Mouse (Mus musculus) midbrain, embryonic 10.5 days (tissue): ENCODE data around the gene Mpp6. TPM values are rescaled to one million over a fixed set of nuclear protein-coding genes. Genes with fewer than 3 reads are reported as not detected.

Experiments
- DNase-seq: peaks from one replicate; pipeline ENCODE4 v3.0.0-alpha.2; 2017; ENCODE audit warnings: low spot score
- H3K27ac ChIP-seq: fragments of 300-500 bp; sonication (generic); replicated peaks from 2 replicates; pipeline ENCODE4 v1.5.1; 2016; ENCODE audit warnings: mild to moderate bottlenecking
- H3K27me3 ChIP-seq: fragments of 300-500 bp; sonication (generic); 2 replicates; pipeline ENCODE4 v1.6.1; 2016; ENCODE audit warnings: low read depth, mild to moderate bottlenecking; ENCODE audit not compliant: poor library complexity, severe bottlenecking
- H3K36me3 ChIP-seq: fragments of 300-500 bp; sonication (generic); 2 replicates; pipeline ENCODE4 v1.6.1; 2016; ENCODE audit warnings: mild to moderate bottlenecking, moderate library complexity
- H3K4me1 ChIP-seq: fragments of 300-500 bp; sonication (generic); 2 replicates; pipeline ENCODE4 v1.6.1; 2016
- H3K4me3 ChIP-seq: fragments of 300-500 bp; sonication (generic); 2 replicates; pipeline ENCODE4 v1.5.1; 2016; ENCODE audit warnings: mild to moderate bottlenecking, moderate library complexity
- H3K9me3 ChIP-seq: fragments of 300-500 bp; sonication (generic); replicated peaks from 2 replicates; pipeline ENCODE4 v1.6.1; 2016; ENCODE audit warnings: mild to moderate bottlenecking
- WGBS: fragments of 180-500 bp; shearing (Covaris S2); methylation state at CpG from one replicate; pipeline ENCODE4 v1.1.7; 2016; 5-methylcytosine and 5-hydroxymethylcytosine counted together
- polyA plus RNA-seq: library from polyadenylated mRNA; unstranded; fragments of >200 nt; fragmentation: Nextera tagmentation; extraction: Ambion mirVana; gene quantifications from 2 replicates; pipeline ENCODE4 v1.2.1, GENCODE M21; 2016

Mpp6 gene
- polyA plus RNA-seq, 1 experiment from 2014 or later = 63.9 TPM

- peak overlapping the region; percentile 42; the same call in 1 of the 2 replicates for H3K27ac ChIP-seq
- H3K9me3 ChIP-seq = no peaks in the 10 kb centered on the region
- H3K27me3 ChIP-seq = peaks cover 11% of the 10 kb centered on the region
- H3K4me3 ChIP-seq = peak overlapping the region; percentile 30
- DNase-seq = peak; percentile 83
- WGBS = 3% methylated on average over 8 of the region's 8 CpGs
- H3K4me1 ChIP-seq = peaks cover 32% of the 10 kb centered on the region
- H3K36me3 ChIP-seq = no peaks in the 10 kb centered on the region
Observed at GRCm38 (mm10) chr6:50112775-50113174, 2.7 kb downstream of the Mpp6 start.

GRCm38 (mm10) chr6:50114280-50114679 lies 4.2 kb downstream of the Mpp6 start:
- H3K27ac ChIP-seq = no peak overlapping the region
- DNase-seq = no peak
- H3K9me3 ChIP-seq = no peaks in the 10 kb centered on the region
- H3K27me3 ChIP-seq = no peaks in the 10 kb centered on the region
- H3K36me3 ChIP-seq = no peaks in the 10 kb centered on the region
- 89% methylated on average over 6 of the region's 6 CpGs for WGBS
- no peak overlapping the region for H3K4me3 ChIP-seq
- peaks cover 28% of the 10 kb centered on the region for H3K4me1 ChIP-seq

DNA sequence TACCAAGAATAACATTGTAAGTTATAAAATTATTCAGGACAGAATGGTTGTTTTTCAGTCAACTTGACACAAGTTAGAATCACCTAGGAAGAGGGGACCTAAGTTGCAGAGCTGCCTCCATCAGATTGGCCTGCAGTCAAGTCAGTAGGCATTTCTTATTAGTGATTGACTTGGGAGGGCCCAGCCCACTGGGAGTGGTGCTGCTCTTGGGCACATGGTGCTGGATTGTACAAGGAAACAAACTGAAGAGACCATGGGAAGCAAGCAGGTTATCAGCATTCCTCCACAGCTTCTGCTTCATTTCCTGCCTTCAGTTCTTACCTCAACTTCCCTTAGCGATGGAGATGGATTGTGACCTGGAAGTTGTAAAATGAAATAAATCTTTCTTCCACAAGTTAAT lies 10.9 kb downstream of the Mpp6 start:
- 100% methylated on average over 1 of the region's 1 CpGs for WGBS
- Histone ChIP-seq H3K36me3 (peaks cover 28% of the 10 kb centered on the region), H3K9me3 (peaks cover 13% of the 10 kb centered on the region; the same call in 1 of the 2 replicates), H3K4me3 (no peak overlapping the region), H3K27ac (no peak overlapping the region), H3K27me3 (no peaks in the 10 kb centered on the region), H3K4me1 (no peaks in the 10 kb centered on the region)
- DNase-seq = no peak

- H3K9me3 ChIP-seq = peaks cover 13% of the 10 kb centered on the region; the same call in 1 of the 2 replicates
- DNase-seq = no peak
- no peak overlapping the region for H3K4me3 ChIP-seq
- H3K27ac ChIP-seq = no peak overlapping the region
- H3K36me3 ChIP-seq = peaks cover 47% of the 10 kb centered on the region
- no peaks in the 10 kb centered on the region for H3K27me3 ChIP-seq
- H3K4me1 ChIP-seq = no peaks in the 10 kb centered on the region
- 92% methylated on average over 4 of the region's 4 CpGs for WGBS
Observed at GRCm38 (mm10) chr6:50122835-50123234, 12.8 kb downstream of the Mpp6 start.

- Histone ChIP-seq H3K4me1 (no peaks in the 10 kb centered on the region), H3K9me3 (peaks cover 13% of the 10 kb centered on the region; the same call in 1 of the 2 replicates), H3K27ac (no peak overlapping the region), H3K4me3 (no peak overlapping the region), H3K27me3 (no peaks in the 10 kb centered on the region), H3K36me3 (peaks cover 55% of the 10 kb centered on the region)
- WGBS = 77% methylated on average over 2 of the region's 2 CpGs
- DNase-seq = no peak
Observed at GRCm38 (mm10) chr6:50124197-50124596, 14.2 kb downstream of the Mpp6 start.

GRCm38 (mm10) chr6:50126331-50126730 lies 16.3 kb downstream of the Mpp6 start:
- no peak overlapping the region for H3K4me3 ChIP-seq
- no peaks in the 10 kb centered on the region for H3K4me1 ChIP-seq
- no peak overlapping the region for H3K27ac ChIP-seq
- DNase-seq = no peak
- WGBS = 90% methylated on average over 2 of the region's 2 CpGs
- H3K27me3 ChIP-seq = no peaks in the 10 kb centered on the region
- peaks cover 13% of the 10 kb centered on the region; the same call in 1 of the 2 replicates for H3K9me3 ChIP-seq
- peaks cover 61% of the 10 kb centered on the region for H3K36me3 ChIP-seq

DNA sequence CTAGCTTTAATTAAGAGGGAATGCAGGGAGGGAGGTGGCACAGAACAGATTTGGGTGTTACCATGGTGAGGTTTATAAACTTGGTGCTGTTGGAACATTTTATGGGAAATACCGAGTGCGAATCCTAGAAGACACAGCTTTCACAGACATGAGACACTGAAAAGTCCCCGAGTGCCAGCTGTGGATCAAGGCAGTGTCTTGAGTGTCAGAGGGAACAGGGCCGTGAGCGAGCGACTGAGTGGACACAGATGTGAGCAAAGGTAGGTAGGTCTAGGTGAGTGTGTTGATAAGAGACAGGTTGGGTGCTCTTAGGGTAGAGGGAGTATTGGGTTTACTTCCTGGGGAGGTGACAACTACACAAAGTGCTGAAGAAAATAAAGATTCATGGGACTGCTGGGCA lies 17.5 kb downstream of the Mpp6 start:
- Histone ChIP-seq H3K27me3 (no peaks in the 10 kb centered on the region), H3K36me3 (peaks cover 52% of the 10 kb centered on the region), H3K4me3 (no peak overlapping the region), H3K27ac (no peak overlapping the region), H3K9me3 (peaks cover 2% of the 10 kb centered on the region; the same call in 1 of the 2 replicates), H3K4me1 (no peaks in the 10 kb centered on the region)
- 90% methylated on average over 6 of the region's 6 CpGs for WGBS
- DNase-seq = no peak

- Histone ChIP-seq H3K27ac (no peak overlapping the region), H3K27me3 (no peaks in the 10 kb centered on the region), H3K36me3 (no peaks in the 10 kb centered on the region), H3K9me3 (no peaks in the 10 kb centered on the region), H3K4me3 (no peak overlapping the region), H3K4me1 (no peaks in the 10 kb centered on the region)
- WGBS = 90% methylated on average over 3 of the region's 3 CpGs
- DNase-seq = no peak
Observed at GRCm38 (mm10) chr6:50137651-50138050, 27.6 kb downstream of the Mpp6 start.

DNA sequence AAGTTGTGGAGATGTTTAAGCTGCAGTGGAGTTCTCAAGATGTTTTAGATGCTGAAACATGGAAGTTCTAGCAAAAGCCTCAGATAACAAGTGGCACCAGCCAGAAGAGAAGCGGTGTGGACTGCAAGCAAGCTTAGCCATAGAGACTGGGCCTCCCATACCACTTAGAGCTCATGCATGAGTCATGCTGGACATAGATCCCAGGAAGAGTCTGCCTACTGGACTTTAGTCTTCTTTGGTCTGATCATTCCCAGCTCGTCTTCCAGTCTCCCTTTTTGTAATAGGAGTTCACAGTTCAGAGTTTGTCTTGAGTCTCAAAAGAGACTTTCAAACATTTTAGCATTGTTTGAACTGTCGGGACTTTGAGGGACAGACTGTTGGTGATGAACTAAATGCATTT lies 29.5 kb downstream of the Mpp6 start:
- WGBS = 89% methylated on average over 3 of the region's 3 CpGs
- Histone ChIP-seq H3K27ac (no peak overlapping the region), H3K27me3 (no peaks in the 10 kb centered on the region), H3K36me3 (no peaks in the 10 kb centered on the region), H3K4me3 (no peak overlapping the region), H3K9me3 (no peaks in the 10 kb centered on the region), H3K4me1 (no peaks in the 10 kb centered on the region)
- DNase-seq = no peak

GRCm38 (mm10) chr6:50146158-50146557 lies 36.1 kb downstream of the Mpp6 start:
- Histone ChIP-seq H3K4me1 (no peaks in the 10 kb centered on the region), H3K27me3 (no peaks in the 10 kb centered on the region), H3K36me3 (peaks cover 16% of the 10 kb centered on the region; the same call in 1 of the 2 replicates), H3K27ac (no peak overlapping the region), H3K9me3 (no peaks in the 10 kb centered on the region), H3K4me3 (no peak overlapping the region)
- no peak for DNase-seq

- 91% methylated on average over 4 of the region's 4 CpGs for WGBS
Observed at GRCm38 (mm10) chr6:50149378-50149777, 39.3 kb downstream of the Mpp6 start.

DNA sequence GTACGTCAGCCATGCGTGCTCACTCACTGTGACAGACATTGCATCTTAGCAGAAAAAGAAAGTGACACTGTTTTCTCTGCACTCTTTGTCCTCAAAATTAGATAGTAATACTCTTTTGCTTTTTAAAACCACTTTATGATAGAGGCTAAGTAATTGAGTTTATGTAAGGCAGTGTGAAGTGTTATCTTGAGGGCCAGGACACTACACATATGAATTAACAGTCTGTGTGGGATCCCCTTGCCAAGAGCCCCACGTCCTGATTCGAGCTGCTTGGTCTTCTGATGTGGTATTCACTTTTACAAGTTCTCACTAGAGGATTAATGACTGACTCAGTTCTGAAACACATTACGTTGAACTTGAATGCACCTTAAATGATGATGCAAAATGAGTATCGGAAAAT lies 49.8 kb downstream of the Mpp6 start:
- no peaks in the 10 kb centered on the region for H3K27me3 ChIP-seq
- 81% methylated on average over 6 of the region's 6 CpGs for WGBS
- H3K27ac ChIP-seq = no peak overlapping the region
- no peak overlapping the region for H3K4me3 ChIP-seq
- no peak for DNase-seq
- H3K4me1 ChIP-seq = no peaks in the 10 kb centered on the region
- 0 out of 2 replicates have a peak, but pooled peaks cover 6% of the 10 kb centered on the region for H3K36me3 ChIP-seq
- no peaks in the 10 kb centered on the region for H3K9me3 ChIP-seq

More at GRCm38 (mm10) chr6:50149378-50149777, 39.3 kb downstream of the Mpp6 start:
- Histone ChIP-seq H3K36me3 (peaks cover 16% of the 10 kb centered on the region; the same call in 1 of the 2 replicates), H3K27ac (no peak overlapping the region), H3K4me1 (no peaks in the 10 kb centered on the region), H3K9me3 (no peaks in the 10 kb centered on the region), H3K4me3 (no peak overlapping the region), H3K27me3 (no peaks in the 10 kb centered on the region)
- DNase-seq = no peak

GRCm38 (mm10) chr6:50163013-50163412 lies 53.0 kb downstream of the Mpp6 start:
- no peak for DNase-seq
- Histone ChIP-seq H3K9me3 (no peaks in the 10 kb centered on the region), H3K36me3 (0 out of 2 replicates have a peak, but pooled peaks cover 8% of the 10 kb centered on the region), H3K4me1 (no peaks in the 10 kb centered on the region), H3K4me3 (no peak overlapping the region), H3K27ac (no peak overlapping the region), H3K27me3 (no peaks in the 10 kb centered on the region)
- WGBS = 92% methylated on average over 3 of the region's 3 CpGs

DNA sequence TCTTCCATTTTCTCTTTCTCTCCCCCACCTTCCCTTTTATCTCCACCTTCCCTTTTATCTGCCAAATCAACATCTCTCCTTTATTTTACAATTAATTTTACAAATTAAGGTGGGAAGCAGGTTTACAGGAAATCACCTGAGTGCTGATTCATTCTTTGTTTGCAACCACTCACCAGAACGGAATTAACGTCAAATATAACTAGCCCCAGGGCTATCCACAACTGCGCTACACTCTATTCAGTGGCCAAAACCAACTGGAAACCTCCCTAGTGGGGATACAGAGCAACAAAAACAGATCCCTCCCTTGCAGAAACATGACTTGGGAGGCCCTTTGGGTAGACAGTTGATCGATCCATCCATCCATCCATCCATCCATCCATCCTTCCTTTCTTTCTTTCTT lies 58.8 kb downstream of the Mpp6 start:
- Histone ChIP-seq H3K27me3 (no peaks in the 10 kb centered on the region), H3K27ac (no peak overlapping the region), H3K9me3 (0 out of 2 replicates have a peak, but pooled peaks cover 4% of the 10 kb centered on the region), H3K4me1 (no peaks in the 10 kb centered on the region), H3K4me3 (no peak overlapping the region), H3K36me3 (peaks cover 28% of the 10 kb centered on the region)
- 89% methylated on average over 4 of the region's 4 CpGs for WGBS
- DNase-seq = no peak
